Comparison of ENCODE assay signal across 10 mouse cellular contexts in genomic region chr2:170158251-170158650, GRCm38 (mm10). TPM values are rescaled to one million over a fixed set of nuclear protein-coding genes. Genes with fewer than 3 reads are reported as not detected.
DNase-seq lines count a peak whose midpoint lies in the region; ATAC-seq and TF ChIP-seq lines count a peak whose summit lies in the region.
"Had no signal": no experiment of that assay in that cellular context is flagged by ENCODE, and none has a peak within 500 bp of the region (broad histone marks: within the 10 kb centered on the region; RNA-seq: fewer than 3 reads in every experiment).

No protein-coding gene starts in this region.

- peak overlapping the region; percentile 88 for H3K27ac ChIP-seq in liver, postnatal 0 days (ENCODE audit: low read depth)
- H3K27ac ChIP-seq: left cerebral cortex, adult 2 months; neural tube, embryonic 12.5 days had no signal

- intact Hi-C loops in left cerebral cortex, postnatal 25 days (cut with DNase I): no loop called here

- peaks cover 36% of the 10 kb centered on the region for H3K4me1 ChIP-seq in liver, postnatal 0 days (ENCODE audit: insufficient read depth)

- no peaks in the 10 kb centered on the region for H3K9me3 ChIP-seq in liver, postnatal 0 days (ENCODE audit: low read length)
- H3K9me3 ChIP-seq: neural tube, embryonic 12.5 days had no signal

- peak overlapping the region; percentile 60 for H3K4me2 ChIP-seq in liver, postnatal 0 days (ENCODE audit: low read depth, low read length)
- H3K4me2 ChIP-seq: neural tube, embryonic 12.5 days had no signal

- peak; percentile 64 for ATAC-seq in liver, postnatal 0 days

- H3K4me3 ChIP-seq in liver, postnatal 0 days (ENCODE audit: low read depth, low read length): 0 out of 2 replicates have a peak overlapping the region, but pooled peaks have one; percentile 15
- H3K4me3 ChIP-seq: left cerebral cortex, adult 2 months; neural tube, embryonic 12.5 days had no signal

- no peak for TF ChIP-seq CTCF in liver, postnatal 0 days (IDR thresholded peaks at IDR 0.05; ENCODE audit: low read depth)

- DNase-seq in 3134 (ENCODE audit: extremely low read depth, insufficient read length, low spot score): peak; percentile 32
- peak; percentile 49 for DNase-seq in CD4-positive helper T cell, adult 2 months (ENCODE audit: low read depth, low spot score)
- DNase-seq in adrenal gland, postnatal 36 days: peak; percentile 79 to 81
- peak; percentile 61 for DNase-seq in liver, postnatal 0 days
- DNase-seq in right cerebral cortex, postnatal 4 days: no peak
- DNase-seq in layer of hippocampus, adult 18-20 months (ENCODE audit: low spot score in 2 of 2): no peak
- no peak for DNase-seq in left cerebral cortex, postnatal 25 days (ENCODE audit: low spot score in 2 of 2)
- no peak for DNase-seq in cerebellum, postnatal 10 days

- no peak for TF ChIP-seq EP300 in liver, postnatal 0 days (IDR thresholded peaks at IDR 0.05; ENCODE audit: low read depth)

- H3K27me3 ChIP-seq in liver, postnatal 0 days (ENCODE audit: insufficient read depth, low read length): no peaks in the 10 kb centered on the region
- H3K27me3 ChIP-seq: neural tube, embryonic 12.5 days had no signal

- H3K9ac ChIP-seq in liver, postnatal 0 days (replicated peaks): peak overlapping the region; percentile 49
- H3K9ac ChIP-seq: neural tube, embryonic 12.5 days had no signal

- 33% methylated on average over 5 of the region's 5 CpGs for WGBS in liver, postnatal 0 days (ENCODE audit: insufficient replicate concordance)

- H3K36me3 ChIP-seq in liver, postnatal 0 days (replicated peaks; ENCODE audit: insufficient read depth, low read length): no peaks in the 10 kb centered on the region
- H3K36me3 ChIP-seq: neural tube, embryonic 12.5 days had no signal

RNA-seq across cellular contexts. Expression of gene Zfp217, which starts 10.3 kb away (rescaled TPM):
- 10 to 100 TPM; 23.9 to 24.2 TPM for total RNA-seq in adrenal gland, postnatal 36 days (2021)
- polyA plus RNA-seq in liver, postnatal 0 days (2015; fragmentation: Nextera tagmentation; extraction: Ambion mirVana): 2.1 and 2.4 TPM in 2 replicates
- total RNA-seq in layer of hippocampus, adult 18-20 months (2021): 1 to 10 TPM; 4.2 TPM
- total RNA-seq in left cerebral cortex, postnatal 25 days (2021): 1 to 10 TPM; 2.4 to 3.0 TPM

Comparison
In these comparisons a context has a peak if more than half of its experiments do, and no peak if none do; other contexts are left out.
1. DNase-seq: peak in 3134 (single experiment), CD4-positive helper T cell, adult 2 months (single experiment), adrenal gland, postnatal 36 days (2 of 2) and liver, postnatal 0 days (single experiment); none in right cerebral cortex, postnatal 4 days (single experiment), layer of hippocampus, adult 18-20 months (0 of 2), left cerebral cortex, postnatal 25 days (0 of 2) and cerebellum, postnatal 10 days (0 of 2).
2. RNA of gene Zfp217, which starts 10.3 kb away (total RNA-seq): 23.9 to 24.2 TPM in adrenal gland, postnatal 36 days; 4.2 TPM in layer of hippocampus, adult 18-20 months and 2.4 to 3.0 TPM in left cerebral cortex, postnatal 25 days; every median in the first group is over 4 times any median in the second.